Mouse (Mus musculus): Measurements from ENCODE around the gene Ctnna3. TPM values are rescaled to one million over a fixed set of nuclear protein-coding genes. Genes with fewer than 3 reads are reported as not detected.

Ctnna3 gene
- total RNA-seq, 2 experiments from 2014 or later: 52.9 to 58.5 TPM

DNA sequence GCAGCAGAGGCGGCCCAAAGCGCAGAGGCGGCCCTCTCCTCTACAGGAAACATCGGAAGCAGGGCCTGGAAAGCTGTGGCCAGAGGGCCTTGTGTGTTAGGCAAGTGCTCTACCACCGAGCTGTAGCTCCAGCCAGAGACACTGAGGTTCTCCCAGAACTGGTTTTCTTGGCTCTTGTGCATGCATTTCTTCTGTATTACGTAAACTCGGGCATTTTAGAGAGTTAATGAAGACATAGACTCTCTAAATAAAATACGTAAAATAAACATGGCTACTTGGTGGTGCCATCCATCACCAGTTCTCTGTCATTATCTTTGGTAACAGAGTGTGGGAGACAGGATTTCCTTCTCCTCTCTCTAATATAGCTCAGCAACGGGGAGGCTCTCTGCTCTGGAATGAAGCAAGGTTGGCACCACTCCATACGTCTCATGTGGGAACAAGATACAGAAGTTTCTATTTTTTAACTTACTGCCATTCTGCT lies 46.3 kb downstream of the Ctnna3 start:
- DNase-seq: peak; percentile 51 to 67

DNA sequence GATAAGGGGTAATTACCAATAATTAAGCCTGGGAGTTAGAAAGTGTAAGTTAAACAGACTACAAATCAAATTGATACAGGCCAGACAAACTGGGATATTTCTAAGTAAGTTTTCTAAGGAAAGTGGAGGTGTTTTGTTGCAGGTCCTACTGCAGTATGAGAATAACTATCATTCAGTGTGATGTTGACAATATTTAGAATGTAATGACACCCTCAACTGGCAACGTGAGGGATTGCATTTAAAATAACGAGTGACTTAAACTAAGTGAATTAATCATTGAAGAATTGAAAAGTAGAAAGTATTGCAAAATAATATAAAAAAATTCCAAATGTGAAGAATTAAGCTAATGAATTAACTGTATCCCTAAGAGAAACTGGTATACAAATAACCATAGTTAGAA lies 49.0 kb downstream of the Ctnna3 start:
- intact Hi-C loops (cut with DNase I): no loop called here
- no peak for DNase-seq

More for the DNA sequence above, 46.3 kb downstream of the Ctnna3 start:
- intact Hi-C loops (cut with DNase I): loop anchor here (2.0 kb wide), 1 partner anchor 47 kb away; no protein-coding TSS in a partner anchor

DNA sequence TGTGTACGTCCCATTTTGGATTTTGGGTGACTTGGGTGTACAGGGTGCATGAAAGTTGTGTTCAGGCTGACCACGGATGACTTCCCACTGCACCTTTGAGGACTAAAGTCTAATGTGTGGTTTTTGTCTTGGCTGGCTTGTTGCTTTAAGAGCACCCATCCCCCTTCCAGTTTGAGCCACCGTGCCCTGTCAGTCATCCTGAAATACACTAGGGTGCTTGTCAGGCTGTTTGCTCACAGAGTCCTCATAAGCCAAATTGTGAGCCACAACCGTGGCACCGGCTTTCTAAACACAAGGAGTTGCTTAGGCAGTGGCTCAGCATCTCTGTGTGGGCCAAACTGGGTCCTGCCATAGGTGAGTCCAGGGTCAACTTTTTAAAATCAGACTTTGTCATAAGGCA lies 50.2 kb downstream of the Ctnna3 start:
- DNase-seq: peak; percentile 15 to 20

DNA sequence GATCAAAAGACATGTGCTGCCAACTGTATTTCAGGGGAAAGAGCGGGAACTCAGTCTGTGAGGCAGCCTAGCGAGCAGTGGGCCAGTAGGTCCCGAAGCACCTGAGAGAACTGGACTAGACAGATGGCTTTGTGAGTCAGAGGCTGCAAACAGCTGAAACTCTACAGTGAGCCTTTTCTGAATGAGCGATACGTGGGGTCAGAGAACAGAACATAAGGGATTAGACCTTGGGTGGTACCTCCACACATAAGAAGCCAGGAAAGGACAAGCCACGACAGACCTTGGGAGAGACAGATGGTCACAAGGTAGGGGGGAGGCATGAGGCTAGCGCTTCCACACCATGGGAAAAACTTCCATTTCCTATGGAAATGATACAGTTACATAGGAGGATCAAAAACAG lies 58.4 kb downstream of the Ctnna3 start:
- no peak for DNase-seq
- intact Hi-C loops (cut with DNase I): no loop called here

More for the DNA sequence above, 50.2 kb downstream of the Ctnna3 start:
- intact Hi-C loops (cut with DNase I): no loop called here

DNA sequence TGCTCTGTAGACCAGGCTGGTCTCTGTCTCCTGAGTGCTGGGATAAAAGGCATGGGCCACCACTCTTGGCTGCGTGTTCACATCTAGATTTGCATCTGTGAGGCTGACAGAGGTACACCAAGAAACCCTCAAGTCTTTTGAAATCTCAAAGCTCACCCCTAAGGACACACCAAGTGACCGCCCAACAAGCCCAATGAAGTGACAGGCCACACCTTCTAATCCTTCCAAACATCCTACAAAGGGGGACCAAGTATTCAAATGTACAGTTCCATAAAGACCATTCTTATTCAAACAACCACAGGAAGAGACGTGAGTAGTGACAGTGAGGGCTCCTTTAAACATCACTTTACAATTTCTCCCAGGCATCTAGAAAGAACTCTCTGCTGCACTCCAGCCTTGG lies 94.1 kb downstream of the Ctnna3 start:
- no peak for DNase-seq
- intact Hi-C loops (cut with DNase I): no loop called here

DNA sequence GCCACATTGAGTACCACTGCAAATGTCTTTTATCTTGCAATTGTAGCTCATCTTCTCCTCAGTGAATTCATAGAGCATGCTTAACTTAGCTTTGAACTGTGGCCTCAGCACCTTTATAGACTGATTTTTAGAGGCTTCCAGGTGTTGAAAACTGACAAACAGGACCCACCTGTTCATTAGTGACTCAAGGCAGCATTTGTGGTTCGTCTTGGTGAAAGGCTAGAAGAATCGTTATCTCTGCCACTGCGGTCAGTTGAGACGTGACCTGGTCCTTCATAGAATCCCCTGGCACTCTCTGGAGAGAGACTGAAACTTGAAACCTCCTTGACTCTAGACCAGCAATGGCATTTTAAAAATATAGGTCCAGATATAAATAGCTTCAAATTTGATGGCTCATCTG lies 96.1 kb downstream of the Ctnna3 start:
- intact Hi-C loops (cut with DNase I): no loop called here
- no peak for DNase-seq

DNA sequence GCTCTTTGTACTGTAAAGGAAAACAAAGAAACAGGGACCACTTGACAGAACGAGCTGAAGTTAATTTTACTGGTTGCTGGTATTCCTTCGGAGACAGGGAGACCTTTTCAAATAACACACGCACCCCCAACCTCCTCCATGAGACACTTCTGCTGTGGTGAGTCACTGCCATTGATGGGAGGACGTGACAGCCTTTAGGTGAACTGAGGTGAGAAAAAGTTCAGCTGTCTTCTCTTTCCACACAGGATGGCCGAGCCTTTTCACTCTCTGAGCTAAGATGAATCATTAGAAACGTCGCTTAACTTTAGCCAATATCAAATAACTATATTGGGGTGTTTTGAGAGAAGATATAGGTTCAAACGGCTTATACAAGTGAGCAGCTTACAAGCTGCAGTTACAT lies 102.5 kb downstream of the Ctnna3 start:
- intact Hi-C loops (cut with DNase I): no loop called here
- no peak for DNase-seq

DNA sequence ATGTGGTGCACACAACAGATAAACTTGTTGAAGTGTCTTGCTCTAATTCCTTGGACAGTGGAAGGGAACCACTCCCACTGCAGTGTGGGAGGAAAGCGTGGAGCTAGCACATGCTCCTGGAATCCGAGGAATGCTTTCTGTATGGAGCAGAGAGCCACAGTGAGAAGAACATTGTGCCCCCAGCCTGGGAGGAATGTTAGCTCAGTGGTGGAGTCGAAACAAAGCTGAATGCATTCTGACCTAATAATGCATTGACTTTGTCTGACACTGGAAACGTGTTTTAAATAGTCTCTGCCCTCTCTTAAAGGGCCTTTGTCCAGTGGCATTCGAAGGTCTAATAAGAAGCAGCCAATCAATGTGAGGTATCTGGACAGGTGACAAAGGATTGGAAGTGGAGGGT lies 111.9 kb downstream of the Ctnna3 start:
- intact Hi-C loops (cut with DNase I): no loop called here
- peak; percentile 5 to 6 for DNase-seq

DNA sequence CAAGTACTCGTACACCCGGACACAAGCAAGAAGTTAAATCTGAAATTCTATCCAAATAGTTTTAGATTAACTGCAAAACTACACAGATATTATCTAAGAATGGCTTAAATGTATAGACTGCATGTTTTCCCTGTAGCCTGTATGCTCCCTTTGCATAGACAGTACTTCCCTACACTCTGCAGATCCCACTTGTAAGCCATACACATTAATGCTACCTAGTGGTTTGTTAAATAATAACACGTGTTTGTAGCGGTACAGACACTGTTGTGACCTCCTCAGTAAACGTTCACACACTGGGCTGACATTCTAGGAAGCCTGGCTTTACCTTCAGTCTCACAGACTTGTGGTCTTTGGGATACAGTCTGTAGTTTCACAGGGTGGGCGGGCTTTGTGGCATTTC lies 112.6 kb downstream of the Ctnna3 start:
- intact Hi-C loops (cut with DNase I): no loop called here
- DNase-seq: no peak

DNA sequence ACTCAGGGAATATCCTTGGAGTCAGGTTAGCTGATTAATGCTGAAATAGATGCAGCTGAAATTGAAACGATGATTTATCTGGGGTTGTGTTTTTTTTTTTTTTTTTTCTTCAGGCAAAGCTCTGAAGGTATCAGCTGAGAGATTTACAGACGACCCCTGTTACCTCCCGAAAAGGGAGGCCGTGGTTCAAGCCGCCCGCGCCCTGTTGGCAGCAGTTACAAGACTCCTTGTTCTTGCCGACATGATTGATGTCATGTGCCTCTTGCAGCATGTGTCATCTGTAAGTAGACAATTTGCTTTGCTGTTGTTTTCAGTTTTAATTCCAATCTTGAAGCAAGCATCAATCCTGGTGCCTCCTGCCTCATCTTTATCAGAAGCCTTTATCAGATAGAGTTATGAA lies 136.8 kb downstream of the Ctnna3 start:
- no peak for DNase-seq
- intact Hi-C loops (cut with DNase I): no loop called here

DNA sequence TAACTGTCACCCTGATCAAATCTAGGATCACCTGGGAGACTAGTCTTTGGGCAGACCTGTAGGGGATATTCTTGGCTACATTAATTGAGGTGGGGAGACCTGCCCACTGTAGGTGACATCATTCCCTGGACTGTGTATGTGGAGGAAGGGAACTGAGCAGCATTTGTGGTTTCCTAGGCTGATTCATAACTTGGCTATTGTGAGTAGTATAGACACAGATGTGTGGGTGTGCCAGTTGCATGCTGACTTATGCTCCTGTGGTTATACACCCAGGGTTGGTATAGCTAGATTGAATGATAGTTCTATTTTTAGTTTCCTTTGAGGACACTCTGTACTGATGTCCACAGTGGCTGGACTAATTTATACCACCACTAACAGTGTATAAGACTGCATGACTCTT lies 141.7 kb downstream of the Ctnna3 start:
- intact Hi-C loops (cut with DNase I): loop anchor here (5.0 kb wide), 1 partner anchor 149 kb away; the partner anchor contains the start of gene Gm7075
- no peak for DNase-seq

DNA sequence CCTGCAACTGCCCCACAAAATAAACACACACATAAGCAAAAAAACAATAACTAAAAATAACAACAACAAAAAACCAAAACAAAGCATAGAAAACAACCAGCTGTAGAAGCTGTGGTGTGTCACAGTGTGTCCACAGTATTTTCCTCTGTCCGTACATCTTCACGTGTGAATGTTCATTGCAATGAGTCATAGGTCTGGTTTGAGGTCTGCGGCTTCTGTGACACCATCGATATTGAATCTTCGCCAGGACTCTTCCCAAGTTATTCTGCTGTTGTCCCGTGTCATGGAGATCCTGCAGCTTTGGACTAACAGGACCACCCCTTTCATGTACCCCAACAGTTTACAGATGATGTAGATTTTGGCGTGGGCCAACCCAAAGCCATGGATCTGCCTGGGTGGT lies 143.0 kb downstream of the Ctnna3 start:
- DNase-seq: no peak
- intact Hi-C loops (cut with DNase I): loop anchor here (5.0 kb wide), 1 partner anchor 151 kb away; the partner anchor contains the start of gene Gm7075

DNA sequence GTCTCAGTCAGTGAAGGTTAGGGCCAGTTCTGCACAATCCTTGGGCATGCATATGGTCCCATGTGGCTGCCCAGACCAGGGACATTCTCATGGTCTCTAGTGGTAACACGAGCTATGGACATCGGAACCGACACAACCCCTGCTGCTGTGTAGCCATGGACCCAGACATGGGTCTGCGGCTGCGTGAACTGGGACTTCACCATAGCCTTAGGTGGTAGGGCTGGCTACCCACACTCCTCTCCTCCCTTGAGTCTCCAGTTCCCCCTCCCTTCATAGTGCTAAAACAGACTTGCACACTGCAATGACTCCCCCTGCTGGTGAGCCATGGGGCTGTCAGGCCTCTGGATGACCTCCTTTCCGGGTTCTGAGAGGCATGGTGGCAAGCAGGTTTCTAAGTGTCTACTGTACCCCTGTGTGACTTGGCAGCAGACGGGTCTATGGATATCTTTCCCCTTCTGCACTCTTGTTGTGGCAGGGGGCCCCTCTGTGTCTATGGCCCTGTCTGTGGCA lies 144.3 kb downstream of the Ctnna3 start:
- intact Hi-C loops (cut with DNase I): loop anchor here (5.0 kb wide), 1 partner anchor 152 kb away; the partner anchor contains the start of gene Gm7075
- peak in 1 of 2 experiments; percentile 3 for DNase-seq

DNA sequence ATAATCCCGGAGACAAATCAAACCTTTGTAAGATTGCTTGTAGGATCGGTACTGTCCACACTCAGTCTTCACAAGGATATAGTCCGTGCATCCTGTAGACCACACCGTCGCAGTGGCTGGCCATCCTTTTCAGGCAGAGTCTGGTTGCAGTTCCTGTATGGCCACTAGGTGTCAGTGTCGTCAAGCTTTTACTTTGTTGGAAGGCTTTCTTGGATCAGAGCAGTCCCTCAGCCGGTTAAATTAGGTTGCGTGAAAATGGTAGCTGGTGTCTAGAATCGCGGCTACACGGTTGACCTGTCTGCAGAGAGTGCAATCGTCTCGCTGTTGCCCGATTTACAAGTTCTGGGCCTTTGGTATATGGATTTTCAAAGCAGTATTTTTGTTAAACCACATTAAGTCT lies 152.7 kb downstream of the Ctnna3 start:
- DNase-seq: peak; percentile 81 to 84
- intact Hi-C loops (cut with DNase I): loop anchor here (5.0 to 10.0 kb wide), 5 partner anchors 110 to 692 kb away; no protein-coding TSS in a partner anchor

DNA sequence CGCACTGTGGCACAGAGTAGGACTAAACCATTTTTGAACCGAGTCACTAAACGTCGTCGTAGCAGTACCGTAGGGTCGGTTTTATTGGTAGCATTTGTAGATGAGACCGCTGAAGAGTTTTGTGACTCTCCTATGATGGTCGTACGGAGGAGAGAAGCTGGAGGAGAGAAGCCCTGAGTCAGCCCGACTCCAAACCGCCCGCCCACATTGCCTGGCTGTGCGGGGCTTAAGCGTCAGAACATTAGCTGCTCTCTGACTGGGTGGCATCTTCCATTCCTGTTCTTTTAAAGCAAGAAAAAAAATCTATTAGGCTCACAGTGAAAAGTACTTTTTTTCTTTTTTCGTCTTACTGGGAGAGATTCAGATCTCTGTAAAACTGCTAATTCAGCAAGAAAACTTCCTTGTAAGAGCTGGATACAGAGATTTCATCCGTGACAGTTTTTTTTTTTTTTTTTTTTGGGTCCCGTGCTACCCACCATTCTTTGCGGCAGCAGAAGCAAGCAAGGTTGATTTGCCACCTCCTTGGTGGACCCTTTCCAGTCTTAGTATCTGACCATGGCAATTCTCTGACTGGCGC lies 154.0 kb downstream of the Ctnna3 start:
- intact Hi-C loops (cut with DNase I): loop anchor here (5.0 to 10.0 kb wide), 5 partner anchors 108 to 691 kb away; no protein-coding TSS in a partner anchor
- no peak for DNase-seq

DNA sequence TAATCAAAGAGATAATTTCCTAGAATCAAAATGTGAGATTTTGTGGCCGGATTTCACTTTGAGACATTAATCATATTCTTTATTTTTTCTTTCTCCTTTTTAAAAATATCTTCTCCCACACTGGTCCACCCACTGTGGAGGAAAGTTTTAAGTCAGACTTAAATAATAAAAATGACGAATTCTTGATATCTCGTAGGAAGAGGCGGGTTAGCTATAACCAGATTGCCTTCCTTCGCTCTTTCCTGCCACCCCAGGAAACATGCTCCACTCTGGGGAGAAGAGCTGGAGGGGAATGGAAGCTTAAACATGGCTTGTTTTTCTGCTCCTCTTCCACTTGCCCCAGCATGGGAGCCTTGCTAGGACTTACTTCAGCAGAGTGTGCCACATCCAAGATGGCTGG lies 169.5 kb downstream of the Ctnna3 start:
- intact Hi-C loops (cut with DNase I): no loop called here
- no peak for DNase-seq

DNA sequence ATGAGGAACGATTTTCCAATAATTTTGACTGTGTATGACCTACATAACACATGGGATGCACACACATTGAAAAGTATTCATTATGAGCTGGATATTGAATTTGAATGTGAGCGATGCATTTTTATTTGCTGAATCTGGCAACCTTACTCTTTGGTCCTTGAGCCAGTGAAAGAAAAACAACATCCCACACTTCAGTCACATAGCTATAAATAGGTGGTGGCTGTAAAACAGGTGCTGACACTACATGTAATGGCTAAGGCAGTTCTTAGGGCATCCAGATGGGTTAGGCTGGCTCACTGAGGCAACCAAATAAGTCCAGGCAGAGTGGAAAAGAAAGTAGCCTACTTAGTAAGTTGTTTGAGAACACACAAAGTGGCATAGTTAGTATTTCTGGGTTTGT lies 171.3 kb downstream of the Ctnna3 start:
- no peak for DNase-seq
- intact Hi-C loops (cut with DNase I): no loop called here

DNA sequence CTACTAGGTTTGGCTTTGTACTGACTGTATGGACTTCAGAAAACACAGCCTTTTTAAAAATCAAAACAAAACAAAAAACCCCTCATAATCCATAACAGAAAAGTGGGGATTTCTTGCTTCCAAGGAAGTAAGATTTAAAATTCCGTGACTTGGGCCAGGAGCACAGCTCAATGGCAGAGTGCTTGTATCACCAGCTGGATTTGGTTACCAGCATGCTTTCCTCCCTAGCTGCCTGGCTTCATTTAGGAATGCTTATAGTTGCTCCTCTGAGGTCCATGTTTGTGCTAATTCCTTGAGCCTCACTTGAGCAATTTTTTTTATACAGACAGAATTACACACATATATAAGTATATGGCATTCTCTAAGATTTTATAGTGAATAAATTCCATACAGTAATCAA lies 198.6 kb downstream of the Ctnna3 start:
- intact Hi-C loops (cut with DNase I): no loop called here

DNA sequence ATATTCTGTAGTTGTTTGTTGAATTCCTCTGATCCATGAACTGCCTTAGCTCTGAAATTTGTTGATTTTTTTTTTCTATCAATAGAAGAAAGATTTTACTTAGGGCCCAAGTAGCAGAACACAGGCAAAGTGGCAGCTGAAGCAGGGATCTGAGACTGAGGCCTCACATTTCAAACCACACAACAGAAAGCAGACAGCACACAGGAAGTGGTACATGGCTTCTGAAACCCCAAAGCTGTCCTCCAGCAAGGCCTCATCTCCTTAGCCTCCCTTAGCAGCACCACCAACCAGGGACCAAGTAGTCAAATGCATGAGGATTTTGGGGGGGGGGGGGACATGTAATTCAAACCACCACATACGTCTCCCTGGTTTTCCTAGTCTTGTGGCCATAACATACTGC lies 204.0 kb downstream of the Ctnna3 start:
- no peak for DNase-seq
- intact Hi-C loops (cut with DNase I): no loop called here

More for the DNA sequence above, 198.6 kb downstream of the Ctnna3 start:
- no peak for DNase-seq

DNA sequence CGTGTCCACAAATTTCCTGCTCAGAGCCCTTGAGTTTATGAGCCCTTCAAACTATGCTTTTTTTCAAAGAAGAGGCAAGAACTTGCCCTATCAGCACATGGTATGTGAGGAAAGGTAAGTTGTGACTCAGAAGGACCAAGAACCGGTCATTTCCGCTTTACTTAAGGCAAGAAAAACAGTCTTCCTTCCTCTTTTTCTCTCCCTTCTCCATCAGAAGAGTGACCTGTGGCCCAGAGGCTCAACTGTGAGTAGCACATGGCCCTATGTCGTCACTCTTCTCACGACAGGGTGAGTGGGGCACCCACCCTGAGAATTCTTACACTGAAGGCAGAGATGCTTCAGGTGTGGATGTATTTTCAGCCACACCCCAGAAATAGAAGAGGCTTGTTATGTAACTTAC lies 208.1 kb downstream of the Ctnna3 start:
- no peak for DNase-seq
- intact Hi-C loops (cut with DNase I): no loop called here

DNA sequence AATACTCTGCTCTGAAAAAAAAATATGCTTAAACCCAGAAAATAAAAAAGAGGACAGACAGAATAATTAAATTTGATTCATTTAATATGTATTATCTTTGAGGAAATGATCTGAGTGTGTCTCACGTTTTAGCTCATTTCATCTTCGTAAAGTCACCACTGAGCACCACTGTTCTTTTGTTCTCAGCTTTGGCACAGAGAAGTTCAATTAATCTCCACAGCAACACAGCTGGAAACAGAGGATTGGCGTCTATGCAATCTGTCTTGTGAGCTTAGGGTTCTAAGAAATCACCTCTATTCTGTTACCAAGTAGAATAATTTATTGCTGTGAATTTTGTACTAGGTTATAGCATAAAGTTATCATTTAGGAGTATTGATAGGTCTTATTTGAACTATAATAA lies 217.4 kb downstream of the Ctnna3 start:
- intact Hi-C loops (cut with DNase I): no loop called here
- DNase-seq: no peak

DNA sequence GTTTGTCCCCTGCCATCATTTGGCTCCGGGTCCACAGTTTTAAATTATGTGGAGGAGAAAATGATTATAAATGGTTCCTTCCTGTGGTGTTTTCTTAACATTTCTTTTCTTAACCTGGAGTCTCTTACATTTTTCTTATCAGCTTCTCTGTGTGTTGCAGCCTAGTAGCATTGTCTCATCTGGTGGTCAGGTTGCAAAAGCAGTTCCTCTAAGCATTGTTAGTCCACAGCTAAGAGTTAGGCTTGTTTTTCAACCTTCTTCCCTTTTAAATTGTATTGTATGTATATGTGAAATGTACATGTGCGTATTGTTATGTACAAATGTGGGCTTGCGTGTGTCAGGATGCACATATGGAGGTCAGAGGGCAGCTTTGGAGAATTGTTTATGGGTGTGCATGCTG lies 220.4 kb downstream of the Ctnna3 start:
- intact Hi-C loops (cut with DNase I): no loop called here
- no peak for DNase-seq

All from heart, postnatal 36 days (tissue).